Mouse (Mus musculus) lung, postnatal 0 days (tissue): ENCODE measurements around the gene Pcsk5. TPM values are rescaled to one million over a fixed set of nuclear protein-coding genes. Genes with fewer than 3 reads are reported as not detected.

ENCODE experiments used
- ATAC-seq: fragments of 200-750 bp; cut with Nextera tagmentation; 2 replicates; pipeline ENCODE4 v1.8.0; 2017; ENCODE audit warnings: moderate library complexity
- DNase-seq: peaks from one replicate; pipeline ENCODE4 v3.0.0-alpha.2; 2016; ENCODE audit warnings: low spot score
- H3K27ac ChIP-seq: fragments of 300-500 bp; sonication (generic); 2 replicates; pipeline ENCODE4 v1.5.1; 2014; ENCODE audit warnings: antibody characterized with exemption, mild to moderate bottlenecking, low read length, mixed read lengths
- H3K27me3 ChIP-seq: fragments of 300-500 bp; sonication (generic); replicated peaks from 2 replicates; pipeline ENCODE4 v1.6.1; 2014; ENCODE audit warnings: low read length, mixed read lengths; ENCODE audit not compliant: insufficient read depth
- H3K36me3 ChIP-seq: fragments of 300-500 bp; sonication (generic); 2 replicates; pipeline ENCODE4 v1.6.1; 2014; ENCODE audit warnings: low read length, mixed read lengths; ENCODE audit not compliant: insufficient read depth
- H3K4me1 ChIP-seq: fragments of 300-500 bp; sonication (generic); 2 replicates; pipeline ENCODE4 v1.6.1; 2014; ENCODE audit warnings: antibody characterized with exemption, low read depth, low read length, mixed read lengths; ENCODE audit not compliant: insufficient read depth
- H3K4me2 ChIP-seq: fragments of 300-500 bp; sonication (generic); replicated peaks from 2 replicates; pipeline ENCODE4 v1.6.1; 2014; ENCODE audit warnings: low read depth, mild to moderate bottlenecking, low read length, moderate library complexity, mixed read lengths
- H3K4me3 ChIP-seq: fragments of 300-500 bp; sonication (generic); 2 replicates; pipeline ENCODE4 v1.5.1; 2014; ENCODE audit warnings: low read depth, low read length
- H3K9ac ChIP-seq: fragments of 300-500 bp; sonication (generic); replicated peaks from 2 replicates; pipeline ENCODE4 v1.6.1; 2014; ENCODE audit warnings: low read depth, mild to moderate bottlenecking
- H3K9me3 ChIP-seq: fragments of 300-500 bp; sonication (generic); 2 replicates; pipeline ENCODE4 v1.6.1; 2016; ENCODE audit warnings: low read length, mixed read lengths
- CTCF ChIP-seq: IDR thresholded peaks from 2 replicates; pipeline ENCODE4 v1.5.1; 2016; ENCODE audit warnings: antibody characterized with exemption, mild to moderate bottlenecking
- EP300 ChIP-seq: IDR thresholded peaks from 2 replicates; pipeline ENCODE4 v1.6.1; 2016; ENCODE audit warnings: antibody characterized with exemption, mild to moderate bottlenecking, control low read depth
- WGBS: fragments of 180-500 bp; shearing (Covaris S2); extraction: QIAGEN DNeasy Blood & Tissue Kit; methylation state at CpG from one replicate; pipeline ENCODE4 v1.1.7; 2014; 5-methylcytosine and 5-hydroxymethylcytosine counted together
- polyA plus RNA-seq: library from polyadenylated mRNA; unstranded; fragments of >200 nt; fragmentation: Nextera tagmentation; extraction: Ambion mirVana; gene quantifications from 2 replicates; pipeline ENCODE4 v1.2.1, GENCODE M21; 2015

The Pcsk5 gene
- polyA plus RNA-seq, 1 experiment from 2014 or later: 26.3 TPM

DNA sequence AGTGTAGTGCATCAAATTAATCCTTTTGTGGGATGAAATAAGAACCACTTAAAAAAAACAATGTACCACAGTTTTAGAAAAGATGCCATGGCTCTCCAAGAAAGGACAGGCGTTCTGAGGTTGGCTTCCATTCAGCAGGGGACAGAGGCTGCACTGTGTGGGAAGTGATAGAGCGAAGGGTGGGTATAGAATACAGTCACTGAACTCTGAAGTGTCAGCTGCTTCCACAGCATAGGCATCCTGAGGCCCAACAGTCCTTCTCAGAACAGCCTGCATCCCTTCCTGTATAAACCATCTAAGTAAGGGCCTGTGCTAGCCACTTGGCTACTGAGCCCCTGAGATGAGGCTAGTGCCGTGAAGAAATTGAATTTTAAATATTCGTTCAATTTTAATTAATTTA, 271.3 kb downstream of the Pcsk5 start:
- WGBS: 89% methylated on average over 4 of the region's 4 CpGs
- DNase-seq (no peak), ATAC-seq (no peak)
- Histone ChIP-seq H3K4me3 (no peak overlapping the region), H3K9ac (no peak overlapping the region), H3K36me3 (no peaks in the 10 kb centered on the region; the same call in 1 of the 2 replicates), H3K27me3 (no peaks in the 10 kb centered on the region), H3K27ac (no peak overlapping the region), H3K9me3 (no peaks in the 10 kb centered on the region), H3K4me1 (no peaks in the 10 kb centered on the region), H3K4me2 (no peak overlapping the region)
- TF ChIP-seq CTCF (no peak), EP300 (no peak)

DNA sequence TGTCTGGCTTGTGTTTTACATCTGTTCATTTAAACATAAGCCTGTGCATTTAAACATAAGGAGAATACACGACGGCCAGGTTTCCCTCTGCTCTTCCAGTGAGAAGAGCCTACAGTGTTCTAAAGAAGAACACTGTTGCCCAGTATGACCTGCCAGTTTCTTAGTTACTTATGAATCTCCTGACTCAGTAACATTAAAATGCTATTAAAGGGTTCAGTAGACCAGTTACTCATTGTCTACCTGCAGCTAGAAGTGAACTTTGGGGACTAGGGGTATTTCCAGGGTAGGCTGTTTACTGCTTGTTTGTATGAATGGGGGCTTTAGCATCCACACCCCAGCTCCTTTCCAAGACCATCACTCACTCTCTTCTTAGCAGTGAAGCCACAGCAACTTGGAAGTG, 278.7 kb downstream of the Pcsk5 start:
- H3K4me1 ChIP-seq: no peaks in the 10 kb centered on the region
- no peak for ATAC-seq
- no peak overlapping the region for H3K27ac ChIP-seq

DNA sequence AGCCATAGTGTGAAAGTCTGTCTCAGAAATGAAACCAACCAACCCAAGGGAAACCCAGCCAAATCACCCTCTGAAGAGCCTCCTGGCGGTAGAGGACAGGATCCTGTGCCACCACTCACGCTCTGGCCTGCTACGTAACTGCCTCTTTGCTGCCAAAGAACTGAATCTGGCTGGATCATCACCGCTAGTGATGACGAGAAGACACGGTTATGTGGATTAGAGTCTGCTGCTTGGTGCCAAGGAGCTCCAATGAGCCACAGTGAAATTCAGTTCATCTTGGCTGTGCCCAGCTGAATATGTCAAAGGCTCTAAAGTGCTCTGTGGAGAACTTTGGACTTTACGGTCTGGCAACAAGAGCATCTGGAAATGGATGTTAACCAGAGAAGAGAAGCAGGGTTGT, 282.3 kb downstream of the Pcsk5 start:
- DNase-seq (no peak), ATAC-seq (no peak)
- H3K9ac ChIP-seq: no peak overlapping the region
- no peaks in the 10 kb centered on the region for H3K4me1 ChIP-seq
- H3K27me3 ChIP-seq: no peaks in the 10 kb centered on the region
- no peak overlapping the region for H3K27ac ChIP-seq
- 92% methylated on average over 7 of the region's 7 CpGs for WGBS
- no peak overlapping the region for H3K4me2 ChIP-seq
- H3K36me3 ChIP-seq: no peaks in the 10 kb centered on the region
- no peak overlapping the region for H3K4me3 ChIP-seq
- no peaks in the 10 kb centered on the region for H3K9me3 ChIP-seq
- TF ChIP-seq EP300 (no peak), CTCF (no peak)

More for the DNA sequence above, 278.7 kb downstream of the Pcsk5 start:
- DNase-seq: no peak
- Histone ChIP-seq H3K4me3 (no peak overlapping the region), H3K36me3 (no peaks in the 10 kb centered on the region), H3K9ac (no peak overlapping the region), H3K4me2 (no peak overlapping the region), H3K9me3 (no peaks in the 10 kb centered on the region), H3K27me3 (no peaks in the 10 kb centered on the region)
- 78% methylated on average over 2 of the region's 2 CpGs for WGBS
- TF ChIP-seq EP300 (no peak), CTCF (no peak)

DNA sequence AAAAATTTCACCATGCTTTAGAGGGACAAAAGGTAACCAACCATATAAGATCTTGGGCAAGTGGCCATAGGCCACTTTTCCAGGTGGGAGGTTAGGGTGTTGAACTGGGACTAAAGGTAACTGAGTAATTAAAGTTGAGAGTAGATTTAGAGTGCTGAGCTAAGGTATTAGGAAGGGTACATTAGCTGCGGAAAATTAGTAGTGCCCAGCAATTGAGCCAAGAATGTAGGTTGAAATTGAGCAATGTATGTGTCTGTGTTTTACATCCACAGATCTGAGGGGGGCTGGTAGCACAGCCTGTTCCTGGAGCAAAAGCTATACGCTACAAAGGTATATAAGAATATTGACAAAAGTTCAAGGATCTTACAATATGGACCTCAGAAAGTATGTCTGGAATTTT, 282.9 kb downstream of the Pcsk5 start:
- WGBS: 69% methylated on average over 2 of the region's 2 CpGs
- DNase-seq: no peak
- Histone ChIP-seq H3K36me3 (no peaks in the 10 kb centered on the region), H3K4me3 (no peak overlapping the region), H3K9ac (no peak overlapping the region), H3K9me3 (no peaks in the 10 kb centered on the region), H3K27me3 (no peaks in the 10 kb centered on the region), H3K4me2 (no peak overlapping the region), H3K4me1 (no peaks in the 10 kb centered on the region), H3K27ac (no peak overlapping the region)
- TF ChIP-seq EP300 (no peak), CTCF (no peak)
- no peak for ATAC-seq

DNA sequence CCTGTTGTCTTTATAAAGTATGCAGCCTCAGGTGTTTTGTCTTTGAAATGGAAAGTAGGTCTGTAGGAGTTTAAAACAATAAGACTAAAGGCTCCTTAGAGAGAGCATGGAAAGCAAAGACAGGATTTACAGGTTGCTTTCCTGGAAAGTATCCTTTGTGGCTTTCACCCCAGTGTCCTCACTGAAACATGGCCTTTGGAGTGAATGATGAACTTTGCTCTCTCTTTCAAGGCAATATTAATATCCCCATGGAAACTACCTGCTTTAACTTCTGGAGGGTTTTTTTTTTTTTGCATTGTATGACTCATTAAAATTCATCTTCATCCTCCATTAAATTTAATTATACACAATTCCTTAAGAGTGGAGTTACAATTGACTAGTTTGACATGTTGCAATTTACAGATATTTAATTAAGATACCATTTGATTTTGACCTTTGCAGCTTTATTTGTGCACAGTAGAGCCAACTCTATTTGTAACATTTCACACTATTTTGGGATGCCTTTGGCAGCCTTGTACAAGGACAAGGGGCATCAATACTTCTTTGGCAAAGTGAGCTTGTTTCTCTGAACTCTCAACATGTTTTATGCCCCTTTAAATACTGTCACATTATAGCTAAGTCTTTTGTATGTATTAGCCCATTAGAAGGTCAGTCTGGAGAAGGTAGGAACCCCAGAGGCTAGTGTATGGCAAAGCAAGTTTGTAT, 283.9 kb downstream of the Pcsk5 start:
- TF ChIP-seq EP300 (no peak), CTCF (no peak)
- ATAC-seq: no peak
- Histone ChIP-seq H3K4me3 (no peak overlapping the region), H3K27ac (no peak overlapping the region), H3K27me3 (no peaks in the 10 kb centered on the region), H3K4me2 (no peak overlapping the region), H3K9ac (no peak overlapping the region), H3K9me3 (no peaks in the 10 kb centered on the region), H3K4me1 (no peaks in the 10 kb centered on the region), H3K36me3 (no peaks in the 10 kb centered on the region)
- no peak for DNase-seq

DNA sequence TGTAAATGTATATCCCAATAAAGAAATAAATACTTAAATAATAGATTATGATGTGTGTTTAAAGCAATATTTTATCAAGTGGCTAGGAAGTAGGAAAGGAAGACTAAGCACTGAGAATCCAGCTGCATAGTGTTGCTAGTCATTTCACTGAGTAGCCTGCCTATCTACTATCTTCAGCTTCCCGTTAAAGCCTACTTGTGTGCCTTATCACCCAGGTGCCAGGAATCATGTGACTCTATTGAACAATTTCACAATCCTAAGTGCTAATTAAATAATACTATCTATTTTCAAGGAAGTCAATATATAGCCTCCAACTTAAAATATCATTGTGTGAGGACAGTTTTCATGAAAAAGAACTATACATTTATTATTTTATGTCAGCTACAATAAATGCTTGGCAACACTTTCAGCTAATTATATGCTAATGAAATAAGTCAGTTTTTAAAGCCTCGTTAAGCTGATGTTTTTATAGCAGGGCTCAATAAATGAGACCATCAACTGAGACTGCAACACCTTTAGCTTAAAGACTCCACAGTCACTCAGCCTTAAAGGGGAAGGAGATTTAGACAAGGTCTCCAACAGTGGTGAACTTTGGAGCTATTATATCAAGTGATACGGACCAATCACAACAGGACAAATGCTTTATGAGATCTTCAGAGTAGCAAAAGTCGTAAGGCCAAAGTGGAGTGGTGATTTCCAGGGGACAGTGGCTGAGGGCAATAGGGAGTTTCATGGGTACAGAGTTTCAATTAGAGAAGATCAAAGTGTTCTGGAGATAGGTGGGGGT, 308.5 kb downstream of the Pcsk5 start:
- no peaks in the 10 kb centered on the region for H3K9me3 ChIP-seq
- H3K4me1 ChIP-seq: no peaks in the 10 kb centered on the region
- H3K36me3 ChIP-seq: no peaks in the 10 kb centered on the region
- no peak overlapping the region for H3K4me2 ChIP-seq
- H3K27me3 ChIP-seq: no peaks in the 10 kb centered on the region
- no peak for TF ChIP-seq CTCF
- no peak for TF ChIP-seq EP300
- 59% methylated on average over 4 of the region's 4 CpGs for WGBS
- no peak overlapping the region for H3K4me3 ChIP-seq
- no peak overlapping the region for H3K9ac ChIP-seq
- no peak overlapping the region for H3K27ac ChIP-seq
- DNase-seq (no peak), ATAC-seq (no peak)
